Mouse (Mus musculus) heart, embryonic 14.5 days (tissue): ENCODE measurements around the gene Tmem150b. TPM values are rescaled to one million over a fixed set of nuclear protein-coding genes. Genes with fewer than 3 reads are reported as not detected.

ENCODE experiments used
- ATAC-seq: fragments of 200-750 bp; cut with Nextera tagmentation; 2 replicates; pipeline ENCODE4 v1.8.0; 2017; ENCODE audit warnings: low read depth, moderate TSS enrichment; ENCODE audit not compliant: insufficient number of reproducible peaks, insufficient read depth, low FRiP score
- H3K27ac ChIP-seq, 2 experiments: fragments of 200-500 bp in 1 of 2; fragments of 300-500 bp in 1 of 2; sonication (generic) in 1 of 2; replicated peaks in 1 of 2; 2 replicates each; pipeline ENCODE4 v1.5.1; 2012 to 2014; ENCODE audit warnings: low read depth in 2 of 2, low read length in 2 of 2, control low read depth in 1 of 2, mild to moderate bottlenecking in 1 of 2, mixed read lengths in 1 of 2; ENCODE audit not compliant: control insufficient read depth in 1 of 2, insufficient read depth in 1 of 2
- H3K27me3 ChIP-seq: fragments of 300-500 bp; sonication (generic); 2 replicates; pipeline ENCODE4 v1.6.1; 2014; ENCODE audit warnings: mild to moderate bottlenecking, low read length, control low read depth; ENCODE audit not compliant: control insufficient read depth, insufficient read depth
- H3K36me3 ChIP-seq: fragments of 300-500 bp; sonication (generic); 2 replicates; pipeline ENCODE4 v1.6.1; 2014; ENCODE audit warnings: mild to moderate bottlenecking, control low read depth, low read length, mixed read lengths; ENCODE audit not compliant: control insufficient read depth, insufficient read depth
- H3K4me1 ChIP-seq, 2 experiments: fragments of 200-500 bp in 1 of 2; fragments of 300-500 bp in 1 of 2; sonication (generic) in 1 of 2; 2 replicates each; pipeline ENCODE4 v1.6.1; 2012 to 2014; ENCODE audit warnings: low read length in 2 of 2, control low read depth in 1 of 2, mixed read lengths in 1 of 2; ENCODE audit not compliant: control insufficient read depth in 2 of 2, insufficient read depth in 2 of 2
- H3K4me2 ChIP-seq: fragments of 300-500 bp; sonication (generic); 2 replicates; pipeline ENCODE4 v1.6.1; 2014; ENCODE audit warnings: mild to moderate bottlenecking, low read length
- H3K4me3 ChIP-seq, 2 experiments: fragments of 200-500 bp in 1 of 2; fragments of 300-500 bp in 1 of 2; sonication (generic) in 1 of 2; 2 replicates each; pipeline ENCODE4 v1.5.1; 2012 to 2014; ENCODE audit warnings: low read length in 2 of 2, mild to moderate bottlenecking in 2 of 2, control low read depth in 1 of 2, low read depth in 1 of 2, moderate library complexity in 1 of 2; ENCODE audit not compliant: control insufficient read depth in 1 of 2, insufficient read depth in 1 of 2
- H3K9ac ChIP-seq: fragments of 300-500 bp; sonication (generic); 2 replicates; pipeline ENCODE4 v1.6.1; 2014; ENCODE audit warnings: mild to moderate bottlenecking, low read length
- H3K9me3 ChIP-seq: fragments of 300-500 bp; sonication (generic); 2 replicates; pipeline ENCODE4 v1.6.1; 2016; ENCODE audit warnings: low read length, control low read depth; ENCODE audit not compliant: control insufficient read depth
- WGBS: fragments of 180-500 bp; shearing (Covaris S2); extraction: QIAGEN DNeasy Blood & Tissue Kit; methylation state at CpG from one replicate; pipeline ENCODE4 v1.1.7; 2014; 5-methylcytosine and 5-hydroxymethylcytosine counted together
- polyA plus RNA-seq: library from polyadenylated mRNA; unstranded; fragments of >200 nt; fragmentation: Nextera tagmentation; extraction: Ambion mirVana; gene quantifications from 2 replicates; pipeline ENCODE4 v1.2.1, GENCODE M21; 2014

The Tmem150b gene
- polyA plus RNA-seq, 1 experiment from 2014 or later, result 0.08 TPM

DNA sequence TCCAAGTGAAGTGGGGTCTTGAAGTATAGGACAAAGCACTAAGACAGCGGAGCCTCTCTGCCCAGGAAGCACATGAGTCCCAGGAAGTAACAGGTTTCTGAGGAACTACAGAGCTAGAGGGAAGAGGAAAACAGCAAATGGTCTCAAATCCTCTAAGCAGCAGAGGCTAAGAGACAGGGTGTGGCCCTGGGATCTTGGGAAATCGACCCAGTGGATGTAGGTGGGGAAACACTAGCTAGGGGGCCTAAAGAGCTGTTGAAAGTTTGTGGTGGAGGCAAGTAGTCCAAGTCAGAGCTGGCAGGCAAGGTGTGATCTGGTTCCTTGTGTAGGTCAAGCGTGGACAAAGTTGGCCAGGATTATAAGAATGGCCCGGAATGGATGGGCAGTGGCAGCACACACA, 23.3 kb upstream of the Tmem150b start:
- Histone ChIP-seq H3K4me3 (no peak overlapping the region), H3K36me3 (peaks cover 32% of the 10 kb centered on the region), H3K4me2 (no peak overlapping the region), H3K27ac (no peak overlapping the region), H3K4me1 (peaks cover 9 to 14% of the 10 kb centered on the region in 2 experiments), H3K9ac (no peak overlapping the region), H3K9me3 (no peaks in the 10 kb centered on the region), H3K27me3 (no peaks in the 10 kb centered on the region)
- 58% methylated on average over 4 of the region's 4 CpGs for WGBS
- ATAC-seq, result no peak

DNA sequence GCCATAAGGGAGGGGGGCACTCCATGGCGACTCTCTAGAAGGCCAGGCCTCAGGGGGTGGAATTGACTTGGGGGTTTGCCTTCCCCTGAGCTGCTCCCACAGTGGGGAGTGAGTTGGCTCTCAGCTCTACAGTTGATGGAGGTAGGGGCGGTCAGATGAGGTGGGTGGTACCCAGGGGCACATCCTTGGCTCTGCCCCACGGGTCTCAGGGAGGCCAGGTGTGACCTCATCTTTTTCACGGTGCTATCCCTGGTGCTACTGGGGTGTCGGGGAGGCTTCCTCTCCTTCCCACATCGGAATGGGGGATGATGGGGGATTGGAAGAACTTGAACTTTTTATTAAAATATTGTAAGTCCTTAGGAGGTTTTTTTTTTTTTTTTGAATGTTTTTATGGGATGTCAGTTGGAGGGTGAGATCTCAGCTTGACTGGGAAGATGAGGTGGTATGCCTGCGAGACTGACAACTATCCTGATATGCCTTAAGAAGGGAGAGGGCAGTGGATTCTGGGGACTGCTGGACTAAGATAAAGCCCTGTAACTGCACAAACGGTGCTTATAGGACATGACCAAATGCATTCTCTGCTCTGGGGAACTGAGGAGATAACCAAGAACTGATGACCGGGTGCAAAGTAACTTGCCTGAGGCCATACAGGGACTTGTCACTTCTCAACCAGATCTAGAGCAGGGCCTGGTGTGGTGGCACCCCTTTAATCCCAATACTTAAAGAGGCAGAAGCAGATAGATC, 22.3 kb upstream of the Tmem150b start:
- 55% methylated on average over 9 of the region's 9 CpGs for WGBS
- H3K36me3 ChIP-seq, result peaks cover 42% of the 10 kb centered on the region
- H3K9ac ChIP-seq, result no peak overlapping the region
- H3K27me3 ChIP-seq, result no peaks in the 10 kb centered on the region
- H3K4me1 ChIP-seq, result peaks cover 8 to 11% of the 10 kb centered on the region in 2 experiments
- H3K4me3 ChIP-seq, result no peak overlapping the region
- H3K9me3 ChIP-seq, result no peaks in the 10 kb centered on the region
- no peak overlapping the region for H3K4me2 ChIP-seq
- no peak for ATAC-seq
- no peak overlapping the region for H3K27ac ChIP-seq

DNA sequence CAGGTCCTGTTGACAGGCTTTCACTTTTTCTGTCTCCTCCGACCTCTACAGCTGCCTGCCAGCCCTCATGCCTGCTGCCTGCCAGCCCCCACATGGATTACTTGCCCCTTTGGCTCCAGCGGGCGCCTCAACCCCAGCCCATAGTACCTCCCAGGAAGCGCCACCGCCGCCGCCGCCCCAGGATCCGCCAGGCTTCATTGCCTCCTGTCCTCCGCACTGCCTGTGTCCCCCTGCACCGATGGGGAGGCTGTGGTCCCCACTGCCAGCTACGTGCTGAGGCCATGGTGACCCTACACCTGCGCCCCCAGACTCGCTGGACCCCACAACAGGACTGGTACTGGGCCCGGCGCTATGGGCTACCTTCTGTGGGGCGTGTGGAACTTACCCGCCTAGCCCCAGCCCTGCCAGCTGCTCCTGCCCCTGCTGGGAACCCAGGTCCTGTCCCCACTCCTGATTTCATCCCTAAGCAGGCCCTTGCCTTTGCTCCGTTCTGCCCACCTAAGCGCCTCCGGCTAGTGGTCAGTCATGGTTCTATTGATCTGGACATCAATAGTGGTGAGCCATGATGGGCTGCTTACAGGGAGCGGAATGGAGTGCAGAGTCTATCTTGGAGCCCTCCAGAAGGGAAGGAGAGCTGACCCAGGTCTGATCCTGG, 21.4 kb upstream of the Tmem150b start:
- Histone ChIP-seq H3K4me3 (no peak overlapping the region), H3K9me3 (no peaks in the 10 kb centered on the region), H3K9ac (no peak overlapping the region), H3K4me2 (no peak overlapping the region), H3K27me3 (no peaks in the 10 kb centered on the region), H3K36me3 (peaks cover 49% of the 10 kb centered on the region), H3K4me1 (peaks cover 10 to 13% of the 10 kb centered on the region in 2 experiments), H3K27ac (no peak overlapping the region)
- ATAC-seq, result no peak
- 81% methylated on average over 22 of the region's 22 CpGs for WGBS

DNA sequence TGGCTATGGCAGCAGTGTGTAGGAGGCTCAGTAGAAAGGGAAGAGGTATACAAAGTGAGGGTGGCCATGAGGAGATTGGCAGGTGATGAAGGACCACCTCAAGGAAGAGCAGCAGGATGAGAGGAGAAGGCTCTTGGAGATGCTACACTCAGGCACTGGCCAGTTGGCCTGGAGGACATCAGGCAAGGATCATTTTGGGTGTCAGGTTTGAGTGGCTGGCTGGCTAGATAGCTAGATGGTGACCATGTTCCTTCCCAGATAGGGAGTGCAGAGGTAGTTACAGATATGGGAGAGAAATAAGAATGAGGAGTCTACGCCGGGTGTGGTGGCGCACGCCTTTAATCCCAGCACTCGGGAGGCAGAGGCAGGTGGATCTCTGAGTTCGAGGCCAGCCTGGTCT, 19.8 kb upstream of the Tmem150b start:
- 89% methylated on average over 6 of the region's 6 CpGs for WGBS
- no peak overlapping the region for H3K9ac ChIP-seq
- peaks cover 10 to 19% of the 10 kb centered on the region in 2 experiments for H3K4me1 ChIP-seq
- no peak overlapping the region for H3K27ac ChIP-seq
- H3K4me2 ChIP-seq, result no peak overlapping the region
- peaks cover 49% of the 10 kb centered on the region for H3K36me3 ChIP-seq
- no peak overlapping the region for H3K4me3 ChIP-seq
- H3K9me3 ChIP-seq, result no peaks in the 10 kb centered on the region
- no peaks in the 10 kb centered on the region for H3K27me3 ChIP-seq
- ATAC-seq, result no peak

DNA sequence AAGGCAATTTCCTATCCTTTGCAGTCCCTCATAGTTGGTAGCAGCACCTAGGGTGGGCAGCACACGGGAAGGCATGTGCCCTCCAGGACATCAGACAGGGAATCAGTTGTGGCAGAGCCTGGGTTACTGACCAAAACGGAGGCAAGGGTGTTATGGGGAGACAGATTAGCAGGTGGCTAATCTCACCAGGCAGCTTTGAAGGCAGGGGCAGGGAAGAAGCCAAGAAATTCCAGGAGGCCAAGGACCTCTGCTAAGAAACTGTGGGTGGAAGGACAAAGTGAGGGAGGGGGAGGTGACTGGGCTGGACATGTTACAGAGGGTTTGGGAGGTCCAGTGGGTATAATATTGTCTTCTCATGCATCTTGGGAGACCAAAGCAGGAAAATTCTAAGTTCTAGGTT, 18.3 kb upstream of the Tmem150b start:
- Histone ChIP-seq H3K4me3 (no peak overlapping the region), H3K4me2 (no peak overlapping the region), H3K9ac (no peak overlapping the region), H3K4me1 (peaks cover 12 to 24% of the 10 kb centered on the region in 2 experiments), H3K9me3 (no peaks in the 10 kb centered on the region), H3K36me3 (peaks cover 49% of the 10 kb centered on the region), H3K27me3 (no peaks in the 10 kb centered on the region), H3K27ac (no peak overlapping the region)
- WGBS, result 59% methylated on average over 2 of the region's 2 CpGs
- ATAC-seq, result no peak

DNA sequence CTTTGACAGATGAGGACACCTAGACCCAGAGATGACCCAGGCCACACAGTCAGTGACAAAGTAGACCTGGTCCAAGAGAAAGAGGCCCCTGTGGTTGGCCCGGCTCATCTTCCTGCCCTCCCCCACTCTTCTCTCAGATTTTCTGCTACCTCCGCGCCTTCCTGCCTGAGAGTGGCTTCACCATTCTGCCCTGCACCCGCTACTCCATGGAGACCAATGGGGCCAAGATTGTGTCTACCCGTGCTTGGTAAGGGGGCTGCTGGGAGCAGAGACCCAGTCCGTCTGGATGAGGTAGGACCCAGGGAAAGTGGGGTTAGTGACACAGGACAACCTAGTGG, 17.4 kb upstream of the Tmem150b start:
- WGBS, result 85% methylated on average over 6 of the region's 6 CpGs
- Histone ChIP-seq H3K27ac (no peak overlapping the region), H3K4me2 (no peak overlapping the region), H3K4me1 (peaks cover 12 to 24% of the 10 kb centered on the region in 2 experiments), H3K27me3 (no peaks in the 10 kb centered on the region), H3K9ac (no peak overlapping the region), H3K4me3 (no peak overlapping the region), H3K36me3 (peaks cover 49% of the 10 kb centered on the region), H3K9me3 (no peaks in the 10 kb centered on the region)
- no peak for ATAC-seq

DNA sequence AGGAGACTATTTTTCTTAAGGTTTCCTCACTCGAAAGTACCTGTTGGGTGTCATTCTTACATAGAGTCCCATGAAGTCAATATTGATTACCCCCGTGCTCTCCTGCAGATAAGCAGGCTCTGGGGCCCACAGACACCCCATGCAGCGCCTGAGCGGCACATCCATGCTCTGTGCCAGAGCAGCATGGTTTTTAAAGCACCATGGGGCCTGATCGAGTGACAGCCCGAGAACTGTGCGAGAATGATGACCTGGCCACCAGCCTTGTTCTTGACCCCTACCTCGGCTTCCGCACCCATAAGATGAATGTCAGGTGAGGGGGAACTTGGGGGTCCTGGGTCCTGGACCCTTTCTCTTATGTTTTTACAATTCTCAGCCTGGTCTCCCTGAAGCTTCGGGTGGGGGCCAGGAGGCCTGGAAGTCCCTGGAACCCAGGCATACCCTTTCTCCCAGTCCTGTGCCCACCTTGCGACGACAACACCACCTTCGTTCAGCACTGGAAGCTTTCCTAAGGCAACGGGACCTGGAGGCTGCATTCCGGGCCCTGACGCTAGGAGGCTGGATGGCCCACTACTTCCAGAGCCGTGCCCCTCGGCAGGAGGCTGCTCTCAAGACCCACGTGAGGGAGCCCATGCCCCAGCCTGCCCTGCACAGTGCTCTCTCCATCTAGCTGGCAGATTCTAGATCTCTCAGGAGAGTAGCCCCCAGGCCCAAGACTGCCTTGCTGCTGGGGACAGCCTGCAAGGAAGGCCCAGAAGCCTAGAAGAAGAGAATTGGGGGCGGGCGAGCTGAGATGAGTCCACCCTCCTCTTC, 16.8 kb upstream of the Tmem150b start:
- no peaks in the 10 kb centered on the region for H3K9me3 ChIP-seq
- no peaks in the 10 kb centered on the region for H3K27me3 ChIP-seq
- peaks cover 47% of the 10 kb centered on the region for H3K36me3 ChIP-seq
- H3K4me1 ChIP-seq, result peaks cover 12 to 24% of the 10 kb centered on the region in 2 experiments
- peak overlapping the region; percentile 72 for H3K4me2 ChIP-seq
- WGBS, result 83% methylated on average over 21 of the region's 21 CpGs
- peak overlapping the region in 1 of 2 experiments; percentile 81; a peak in 2 of 4 replicates for H3K4me3 ChIP-seq
- peak overlapping the region; percentile 91 for H3K9ac ChIP-seq
- peak overlapping the region; percentile 92 to 93 for H3K27ac ChIP-seq
- ATAC-seq, result no peak
